Mouse (Mus musculus): Measurements from ENCODE around the gene Miox. TPM values are rescaled to one million over a fixed set of nuclear protein-coding genes. Genes with fewer than 3 reads are reported as not detected.

Miox gene
- polyA plus RNA-seq, 1 experiment from 2014 or later: not detected

- Histone ChIP-seq H3K27ac (no peak overlapping the region), H3K9me3 (no peaks in the 10 kb centered on the region), H3K4me1 (peaks cover 50% of the 10 kb centered on the region), H3K4me3 (peak overlapping the region; percentile 76), H3K36me3 (peaks cover 28% of the 10 kb centered on the region), H3K27me3 (ENCODE audit: insufficient read depth, poor library complexity, severe bottlenecking) (peaks cover 41% of the 10 kb centered on the region)
- no peak for DNase-seq (ENCODE audit: low spot score)
- WGBS: 89% methylated on average over 17 of the region's 17 CpGs
These were observed 40.8 kb downstream of the Miox start for GRCm38 (mm10) chr15:89374801-89375534.

GRCm38 (mm10) chr15:89376040-89376439 is 41.8 kb downstream of the Miox start:
- no peak overlapping the region for H3K27ac ChIP-seq
- WGBS: 77% methylated on average over 7 of the region's 7 CpGs
- no peaks in the 10 kb centered on the region for H3K9me3 ChIP-seq
- peaks cover 18% of the 10 kb centered on the region for H3K36me3 ChIP-seq
- peaks cover 51% of the 10 kb centered on the region for H3K27me3 ChIP-seq (ENCODE audit: insufficient read depth, poor library complexity, severe bottlenecking)
- H3K4me3 ChIP-seq: no peak overlapping the region
- peaks cover 50% of the 10 kb centered on the region for H3K4me1 ChIP-seq
- DNase-seq (ENCODE audit: low spot score): no peak

GRCm38 (mm10) chr15:89376957-89377356 is 42.8 kb downstream of the Miox start, which contains the start of gene Tymp:
Gene Tymp, minus strand, starts transcription at chr15:89377039.
- DNase-seq (ENCODE audit: low spot score): no peak
- WGBS: 15% methylated on average over 16 of the region's 16 CpGs
- Histone ChIP-seq H3K36me3 (peaks cover 9% of the 10 kb centered on the region), H3K4me3 (peak within 1 kb of the TSS; percentile 22), H3K27ac (no peak within 1 kb of the TSS), H3K9me3 (no peaks in the 10 kb centered on the region), H3K4me1 (peaks cover 48% of the 10 kb centered on the region), H3K27me3 (ENCODE audit: insufficient read depth, poor library complexity, severe bottlenecking) (peaks cover 60% of the 10 kb centered on the region)

GRCm38 (mm10) chr15:89377362-89377761 is 43.2 kb downstream of the Miox start:
- Histone ChIP-seq H3K4me1 (peaks cover 44% of the 10 kb centered on the region), H3K27me3 (ENCODE audit: insufficient read depth, poor library complexity, severe bottlenecking) (peaks cover 62% of the 10 kb centered on the region)
- 5% methylated on average over 18 of the region's 18 CpGs for WGBS

GRCm38 (mm10) chr15:89377938-89378828 is 44.0 kb downstream of the Miox start:
- peaks cover 68% of the 10 kb centered on the region for H3K27me3 ChIP-seq (ENCODE audit: insufficient read depth, poor library complexity, severe bottlenecking)
- H3K27ac ChIP-seq: no peak overlapping the region
- H3K4me3 ChIP-seq: peak overlapping the region; percentile 60
- no peaks in the 10 kb centered on the region for H3K36me3 ChIP-seq
- H3K9me3 ChIP-seq: no peaks in the 10 kb centered on the region
- no peak for DNase-seq (ENCODE audit: low spot score)
- 10% methylated on average over 46 of the region's 46 CpGs for WGBS
- peaks cover 36% of the 10 kb centered on the region for H3K4me1 ChIP-seq

More at GRCm38 (mm10) chr15:89377362-89377761, 43.2 kb downstream of the Miox start:
- Histone ChIP-seq H3K36me3 (peaks cover 5% of the 10 kb centered on the region), H3K27ac (no peak overlapping the region), H3K4me3 (peak overlapping the region; percentile 22), H3K9me3 (no peaks in the 10 kb centered on the region)
- no peak for DNase-seq (ENCODE audit: low spot score)

- H3K36me3 ChIP-seq: no peaks in the 10 kb centered on the region
- peaks cover 68% of the 10 kb centered on the region for H3K27me3 ChIP-seq (ENCODE audit: insufficient read depth, poor library complexity, severe bottlenecking)
- WGBS: under 1% methylated on average over 33 of the region's 33 CpGs
- peak within 1 kb of the TSS; percentile 59 for H3K27ac ChIP-seq
- H3K4me3 ChIP-seq: peak within 1 kb of the TSS; percentile 60
- peaks cover 33% of the 10 kb centered on the region for H3K4me1 ChIP-seq
- DNase-seq (ENCODE audit: low spot score): no peak
- H3K9me3 ChIP-seq: no peaks in the 10 kb centered on the region
These were observed 44.7 kb downstream of the Miox start, which contains the start of gene Odf3b for GRCm38 (mm10) chr15:89378831-89379401. Gene Odf3b, minus strand, starts transcription at chr15:89379282.

GRCm38 (mm10) chr15:89379429-89379828 is 45.2 kb downstream of the Miox start:
- peaks cover 69% of the 10 kb centered on the region for H3K27me3 ChIP-seq (ENCODE audit: insufficient read depth, poor library complexity, severe bottlenecking)
- WGBS: 8% methylated on average over 10 of the region's 10 CpGs
- no peak for DNase-seq (ENCODE audit: low spot score)
- peaks cover 29% of the 10 kb centered on the region for H3K4me1 ChIP-seq
- peak overlapping the region; percentile 59 for H3K27ac ChIP-seq
- peak overlapping the region; percentile 60 for H3K4me3 ChIP-seq
- no peaks in the 10 kb centered on the region for H3K36me3 ChIP-seq
- no peaks in the 10 kb centered on the region for H3K9me3 ChIP-seq

- no peak for DNase-seq (ENCODE audit: low spot score)
- Histone ChIP-seq H3K36me3 (no peaks in the 10 kb centered on the region), H3K4me3 (no peak within 1 kb of the TSS), H3K9me3 (no peaks in the 10 kb centered on the region), H3K27me3 (ENCODE audit: insufficient read depth, poor library complexity, severe bottlenecking) (peaks cover 73% of the 10 kb centered on the region), H3K27ac (no peak within 1 kb of the TSS), H3K4me1 (peaks cover under 1% of the 10 kb centered on the region)
- 79% methylated on average over 7 of the region's 7 CpGs for WGBS
These were observed 50.4 kb downstream of the Miox start, which contains the start of gene Klhdc7b for GRCm38 (mm10) chr15:89384617-89385016. Gene Klhdc7b, plus strand, starts transcription at chr15:89384917.

Small RNA genes lying within 50 kb of the gene (microRNA-seq; reads per million reads assigned to microRNA genes)
- gene Mir6959: not detected

Other genes starting within 250 kb of the Miox start
- gene Selenoo, start 245.3 kb upstream of the Miox start, polyA plus RNA-seq (2016; fragmentation: Nextera tagmentation; extraction: Ambion mirVana): 9.5 and 11.8 TPM in 2 replicates
- gene Tubgcp6, start 211.3 kb upstream of the Miox start, polyA plus RNA-seq (2016; fragmentation: Nextera tagmentation; extraction: Ambion mirVana): 15.4 and 17.1 TPM in 2 replicates
- 18.5 and 19.0 TPM in 2 replicates for gene Hdac10, start 205.7 kb upstream of the Miox start, polyA plus RNA-seq (2016; fragmentation: Nextera tagmentation; extraction: Ambion mirVana)
- gene Mapk12, start 193.7 kb upstream of the Miox start, polyA plus RNA-seq (2016; fragmentation: Nextera tagmentation; extraction: Ambion mirVana): 25.4 and 26.4 TPM in 2 replicates
- 4.2 and 4.8 TPM in 2 replicates for gene Mapk11, start 184.8 kb upstream of the Miox start, polyA plus RNA-seq (2016; fragmentation: Nextera tagmentation; extraction: Ambion mirVana)
- gene Plxnb2, start 153.6 kb upstream of the Miox start, polyA plus RNA-seq (2016; fragmentation: Nextera tagmentation; extraction: Ambion mirVana): 106 and 117 TPM in 2 replicates
- 23.1 and 23.5 TPM in 2 replicates for gene Dennd6b, start 137.9 kb upstream of the Miox start, polyA plus RNA-seq (2016; fragmentation: Nextera tagmentation; extraction: Ambion mirVana)
- 12.4 and 23.5 TPM in 2 replicates for gene Ppp6r2, start 122.8 kb upstream of the Miox start, polyA plus RNA-seq (2016; fragmentation: Nextera tagmentation; extraction: Ambion mirVana)
- gene Sbf1, start 19.1 kb upstream of the Miox start, polyA plus RNA-seq (2016; fragmentation: Nextera tagmentation; extraction: Ambion mirVana): 53.3 and 57.2 TPM in 2 replicates
- gene Adm2, start 11.7 kb upstream of the Miox start, polyA plus RNA-seq (2016; fragmentation: Nextera tagmentation; extraction: Ambion mirVana): 0.39 and 0.65 TPM in 2 replicates
- gene Lmf2, start 21.3 kb downstream of the Miox start, polyA plus RNA-seq (2016; fragmentation: Nextera tagmentation; extraction: Ambion mirVana): 51.5 and 55.2 TPM in 2 replicates
- gene Ncaph2, start 21.3 kb downstream of the Miox start, polyA plus RNA-seq (2016; fragmentation: Nextera tagmentation; extraction: Ambion mirVana): 137 and 150 TPM in 2 replicates
- 8.1 TPM in 2 replicates for gene Sco2, start 39.4 kb downstream of the Miox start, polyA plus RNA-seq (2016; fragmentation: Nextera tagmentation; extraction: Ambion mirVana)
- gene Tymp, start 42.6 kb downstream of the Miox start, polyA plus RNA-seq (2016; fragmentation: Nextera tagmentation; extraction: Ambion mirVana): 1.3 and 1.4 TPM in 2 replicates
- gene Odf3b, start 44.9 kb downstream of the Miox start, polyA plus RNA-seq (2016; fragmentation: Nextera tagmentation; extraction: Ambion mirVana): 0.31 and 0.38 TPM in 2 replicates
- gene Klhdc7b, start 50.5 kb downstream of the Miox start, polyA plus RNA-seq (2016; fragmentation: Nextera tagmentation; extraction: Ambion mirVana): 0.06 TPM in 1 of 2 replicates, not detected in the other
- gene Syce3, start 76.1 kb downstream of the Miox start, polyA plus RNA-seq (2016; fragmentation: Nextera tagmentation; extraction: Ambion mirVana): not detected in 2 replicates
- 73.9 and 147 TPM in 2 replicates for gene Cpt1b, start 91.5 kb downstream of the Miox start, polyA plus RNA-seq (2016; fragmentation: Nextera tagmentation; extraction: Ambion mirVana)
- 2.7 and 3.4 TPM in 2 replicates for gene C730034F03Rik, start 95.2 kb downstream of the Miox start, polyA plus RNA-seq (2016; fragmentation: Nextera tagmentation; extraction: Ambion mirVana)
- 0.38 and 0.58 TPM in 2 replicates for gene Gm44502, start 95.3 kb downstream of the Miox start, polyA plus RNA-seq (2016; fragmentation: Nextera tagmentation; extraction: Ambion mirVana)
- gene Chkb, start 95.5 kb downstream of the Miox start, polyA plus RNA-seq (2016; fragmentation: Nextera tagmentation; extraction: Ambion mirVana): 64.7 and 64.8 TPM in 2 replicates
- 0.44 and 0.99 TPM in 2 replicates for gene Mapk8ip2, start 119.5 kb downstream of the Miox start, polyA plus RNA-seq (2016; fragmentation: Nextera tagmentation; extraction: Ambion mirVana)
- gene Arsa, start 143.0 kb downstream of the Miox start, polyA plus RNA-seq (2016; fragmentation: Nextera tagmentation; extraction: Ambion mirVana): 14.2 and 14.3 TPM in 2 replicates
- gene Shank3, start 165.2 kb downstream of the Miox start, polyA plus RNA-seq (2016; fragmentation: Nextera tagmentation; extraction: Ambion mirVana): 2.1 and 2.6 TPM in 2 replicates
- 0.16 and 0.17 TPM in 2 replicates for gene Acr, start 233.9 kb downstream of the Miox start, polyA plus RNA-seq (2016; fragmentation: Nextera tagmentation; extraction: Ambion mirVana)